Mouse (Mus musculus): ENCODE measurements around the gene Robo1. TPM values are rescaled to one million over a fixed set of nuclear protein-coding genes. Genes with fewer than 3 reads are reported as not detected.

Robo1 gene
- polyA plus RNA-seq, 1 experiment from 2014 or later = 69.5 TPM

- Histone ChIP-seq H3K9me3 (no peaks in the 10 kb centered on the region), H3K4me1 (peaks cover 25% of the 10 kb centered on the region), H3K9ac (no peak overlapping the region), H3K36me3 (no peaks in the 10 kb centered on the region), H3K27ac (no peak overlapping the region), H3K4me3 (no peak overlapping the region), H3K4me2 (replicated peaks) (no peak overlapping the region), H3K27me3 (replicated peaks) (no peaks in the 10 kb centered on the region)
- no peak for ATAC-seq (ENCODE audit: low FRiP score, low read depth)
- WGBS = 90% methylated on average over 9 of the region's 9 CpGs
These were observed 483.1 kb downstream of the Robo1 start for GRCm38 (mm10) chr16:72791181-72791705.

GRCm38 (mm10) chr16:72794692-72795378 is 486.7 kb downstream of the Robo1 start:
- peaks cover 15% of the 10 kb centered on the region for H3K4me1 ChIP-seq
- no peak overlapping the region for H3K4me3 ChIP-seq
- WGBS = 58% methylated on average over 6 of the region's 6 CpGs
- no peaks in the 10 kb centered on the region for H3K36me3 ChIP-seq
- H3K9me3 ChIP-seq = no peaks in the 10 kb centered on the region
- no peak overlapping the region for H3K4me2 ChIP-seq (replicated peaks)
- no peaks in the 10 kb centered on the region for H3K27me3 ChIP-seq (replicated peaks)
- no peak for ATAC-seq (ENCODE audit: low FRiP score, low read depth)
- H3K9ac ChIP-seq = no peak overlapping the region
- no peak overlapping the region for H3K27ac ChIP-seq

GRCm38 (mm10) chr16:72795379-72795712 is 487.2 kb downstream of the Robo1 start:
- Histone ChIP-seq H3K36me3 (no peaks in the 10 kb centered on the region), H3K4me3 (no peak overlapping the region), H3K4me2 (replicated peaks) (no peak overlapping the region), H3K9me3 (no peaks in the 10 kb centered on the region), H3K27me3 (replicated peaks) (no peaks in the 10 kb centered on the region), H3K27ac (no peak overlapping the region), H3K4me1 (peaks cover 15% of the 10 kb centered on the region), H3K9ac (no peak overlapping the region)
- no peak for ATAC-seq (ENCODE audit: low FRiP score, low read depth)
- WGBS = 55% methylated on average over 1 of the region's 1 CpGs

GRCm38 (mm10) chr16:72798405-72798949 is 490.4 kb downstream of the Robo1 start:
- Histone ChIP-seq H3K9me3 (no peaks in the 10 kb centered on the region), H3K9ac (no peak overlapping the region), H3K4me3 (no peak overlapping the region), H3K4me1 (peaks cover 19% of the 10 kb centered on the region), H3K4me2 (replicated peaks) (no peak overlapping the region), H3K27ac (no peak overlapping the region), H3K27me3 (replicated peaks) (no peaks in the 10 kb centered on the region), H3K36me3 (no peaks in the 10 kb centered on the region)
- 87% methylated on average over 12 of the region's 12 CpGs for WGBS
- ATAC-seq (ENCODE audit: low FRiP score, low read depth) = no peak

- Histone ChIP-seq H3K4me2 (replicated peaks) (no peak overlapping the region; the same call in 1 of the 2 replicates), H3K36me3 (no peaks in the 10 kb centered on the region), H3K4me3 (no peak overlapping the region), H3K27ac (no peak overlapping the region), H3K27me3 (replicated peaks) (no peaks in the 10 kb centered on the region), H3K9me3 (no peaks in the 10 kb centered on the region), H3K4me1 (peaks cover 11% of the 10 kb centered on the region; the same call in 1 of the 2 replicates), H3K9ac (no peak overlapping the region)
- 63% methylated on average over 15 of the region's 15 CpGs for WGBS
- peak; percentile 37; the same call in 1 of the 2 replicates for ATAC-seq (ENCODE audit: low FRiP score, low read depth)
These were observed 492.1 kb downstream of the Robo1 start for GRCm38 (mm10) chr16:72800121-72800749.

GRCm38 (mm10) chr16:72800788-72801187 is 492.7 kb downstream of the Robo1 start:
- no peaks in the 10 kb centered on the region for H3K9me3 ChIP-seq
- ATAC-seq (ENCODE audit: low FRiP score, low read depth) = no peak
- no peak overlapping the region for H3K4me2 ChIP-seq (replicated peaks)
- WGBS = 83% methylated on average over 6 of the region's 6 CpGs
- H3K4me3 ChIP-seq = no peak overlapping the region
- H3K27ac ChIP-seq = no peak overlapping the region
- H3K36me3 ChIP-seq = no peaks in the 10 kb centered on the region
- no peak overlapping the region for H3K9ac ChIP-seq
- H3K27me3 ChIP-seq (replicated peaks) = no peaks in the 10 kb centered on the region
- H3K4me1 ChIP-seq = peaks cover 8% of the 10 kb centered on the region; the same call in 1 of the 2 replicates

GRCm38 (mm10) chr16:72808351-72808750 is 500.2 kb downstream of the Robo1 start:
- H3K4me2 ChIP-seq (replicated peaks) = 0 out of 2 replicates have a peak overlapping the region, but pooled peaks have one; percentile 7
- no peak for ATAC-seq (ENCODE audit: low FRiP score, low read depth)
- no peak overlapping the region for H3K4me3 ChIP-seq
- no peaks in the 10 kb centered on the region for H3K9me3 ChIP-seq
- 61% methylated on average over 10 of the region's 10 CpGs for WGBS
- no peak overlapping the region for H3K27ac ChIP-seq
- H3K9ac ChIP-seq = no peak overlapping the region
- no peaks in the 10 kb centered on the region for H3K36me3 ChIP-seq
- H3K4me1 ChIP-seq = peaks cover 16% of the 10 kb centered on the region
- no peaks in the 10 kb centered on the region for H3K27me3 ChIP-seq (replicated peaks)

- Histone ChIP-seq H3K4me2 (replicated peaks) (no peak overlapping the region), H3K36me3 (no peaks in the 10 kb centered on the region), H3K9me3 (no peaks in the 10 kb centered on the region), H3K4me1 (peaks cover 16% of the 10 kb centered on the region), H3K4me3 (no peak overlapping the region), H3K27ac (no peak overlapping the region), H3K27me3 (replicated peaks) (no peaks in the 10 kb centered on the region), H3K9ac (no peak overlapping the region)
- WGBS = 35% methylated on average over 3 of the region's 3 CpGs
- ATAC-seq (ENCODE audit: low FRiP score, low read depth) = no peak
These were observed 502.8 kb downstream of the Robo1 start for GRCm38 (mm10) chr16:72810942-72811341.

- WGBS = 66% methylated on average over 5 of the region's 5 CpGs
- ATAC-seq (ENCODE audit: low FRiP score, low read depth) = no peak
- Histone ChIP-seq H3K9me3 (no peaks in the 10 kb centered on the region), H3K27me3 (replicated peaks) (no peaks in the 10 kb centered on the region), H3K4me3 (no peak overlapping the region), H3K4me2 (replicated peaks) (no peak overlapping the region), H3K4me1 (peaks cover 16% of the 10 kb centered on the region), H3K27ac (no peak overlapping the region), H3K36me3 (no peaks in the 10 kb centered on the region), H3K9ac (no peak overlapping the region)
These were observed 503.4 kb downstream of the Robo1 start for GRCm38 (mm10) chr16:72811494-72811893.

- 49% methylated on average over 3 of the region's 3 CpGs for WGBS
- no peak overlapping the region for H3K4me3 ChIP-seq
- H3K9ac ChIP-seq = no peak overlapping the region
- H3K9me3 ChIP-seq = no peaks in the 10 kb centered on the region
- H3K4me1 ChIP-seq = peaks cover 16% of the 10 kb centered on the region
- ATAC-seq (ENCODE audit: low FRiP score, low read depth) = no peak
- H3K4me2 ChIP-seq (replicated peaks) = no peak overlapping the region
- H3K36me3 ChIP-seq = no peaks in the 10 kb centered on the region
- H3K27ac ChIP-seq = no peak overlapping the region
- H3K27me3 ChIP-seq (replicated peaks) = no peaks in the 10 kb centered on the region
These were observed 503.8 kb downstream of the Robo1 start for GRCm38 (mm10) chr16:72811908-72812307.

- WGBS = 71% methylated on average over 8 of the region's 8 CpGs
- no peak for ATAC-seq (ENCODE audit: low FRiP score, low read depth)
- Histone ChIP-seq H3K4me3 (no peak overlapping the region), H3K4me2 (replicated peaks) (no peak overlapping the region), H3K27ac (no peak overlapping the region), H3K4me1 (peaks cover 9% of the 10 kb centered on the region), H3K9ac (no peak overlapping the region), H3K27me3 (replicated peaks) (no peaks in the 10 kb centered on the region), H3K9me3 (no peaks in the 10 kb centered on the region), H3K36me3 (no peaks in the 10 kb centered on the region)
These were observed 520.3 kb downstream of the Robo1 start for GRCm38 (mm10) chr16:72828381-72828780.

GRCm38 (mm10) chr16:72829530-72829929 is 521.4 kb downstream of the Robo1 start:
- H3K36me3 ChIP-seq = no peaks in the 10 kb centered on the region
- no peak overlapping the region for H3K9ac ChIP-seq
- H3K4me2 ChIP-seq (replicated peaks) = no peak overlapping the region
- H3K4me3 ChIP-seq = no peak overlapping the region
- H3K9me3 ChIP-seq = no peaks in the 10 kb centered on the region
- H3K4me1 ChIP-seq = peaks cover 9% of the 10 kb centered on the region
- peak; percentile 50; the same call in 1 of the 2 replicates for ATAC-seq (ENCODE audit: low FRiP score, low read depth)
- H3K27me3 ChIP-seq (replicated peaks) = no peaks in the 10 kb centered on the region
- H3K27ac ChIP-seq = no peak overlapping the region
- 23% methylated on average over 8 of the region's 8 CpGs for WGBS

All from neural tube, embryonic 12.5 days (tissue).